Mouse (Mus musculus): ENCODE data around the gene Bicdl2. TPM values are rescaled to one million over a fixed set of nuclear protein-coding genes. Genes with fewer than 3 reads are reported as not detected.
A peak's percentile ranks its signal among the peaks of the same experiment; 100 is the strongest.

Bicdl2 gene
- polyA plus RNA-seq (2012; rRNA removed) = 4.0 and 6.8 TPM in 2 replicates

- peak within 1 kb of the TSS; percentile 76 for H3K4me3 ChIP-seq (replicated peaks; ENCODE audit: extremely low read depth, low read depth, low read length)
- whole genome bisulfite sequencing = 5% methylated on average over 27 of the region's 27 CpGs
Measured at GRCm38 (mm10) chr17:23660117-23660875, at the start of gene Bicdl2. Gene Bicdl2, plus strand, starts transcription at chr17:23660506.

GRCm38 (mm10) chr17:23617087-23617486, 43.2 kb upstream of the Bicdl2 start:
- TF ChIP-seq CTCF (IDR thresholded peaks at IDR 0.05; ENCODE audit: insufficient read depth, low read length) (no peak), POLR2A (IDR thresholded peaks at IDR 0.05; ENCODE audit: borderline replicate concordance, extremely low read depth, low read depth, low read length) (no peak)
- no peak overlapping the region for H3K4me3 ChIP-seq (replicated peaks; ENCODE audit: extremely low read depth, low read depth, low read length)
- DNase-seq = no peak
- H3K4me1 ChIP-seq (ENCODE audit: control insufficient read depth, insufficient read depth, low read length) = no peaks in the 10 kb centered on the region
- WGBS = 25% methylated on average over 9 of the region's 9 CpGs

More at GRCm38 (mm10) chr17:23660117-23660875, at the start of gene Bicdl2:
- peaks cover 2% of the 10 kb centered on the region; the same call in 1 of the 2 replicates for H3K4me1 ChIP-seq (ENCODE audit: control insufficient read depth, insufficient read depth, low read length)
- TF ChIP-seq CTCF (IDR thresholded peaks at IDR 0.05; ENCODE audit: insufficient read depth, low read length) (peak; percentile 61), POLR2A (IDR thresholded peaks at IDR 0.05; ENCODE audit: borderline replicate concordance, extremely low read depth, low read depth, low read length) (peak; percentile 20; the same call in 1 of the 2 replicates)
- peak; percentile 81 for DNase-seq

GRCm38 (mm10) chr17:23620351-23620750, 40.0 kb upstream of the Bicdl2 start:
- no peak for DNase-seq
- WGBS = 54% methylated on average over 7 of the region's 7 CpGs
- TF ChIP-seq POLR2A (IDR thresholded peaks at IDR 0.05; ENCODE audit: borderline replicate concordance, extremely low read depth, low read depth, low read length) (no peak), CTCF (IDR thresholded peaks at IDR 0.05; ENCODE audit: insufficient read depth, low read length) (no peak)
- no peaks in the 10 kb centered on the region for H3K4me1 ChIP-seq (ENCODE audit: control insufficient read depth, insufficient read depth, low read length)
- no peak overlapping the region for H3K4me3 ChIP-seq (replicated peaks; ENCODE audit: extremely low read depth, low read depth, low read length)

DNA sequence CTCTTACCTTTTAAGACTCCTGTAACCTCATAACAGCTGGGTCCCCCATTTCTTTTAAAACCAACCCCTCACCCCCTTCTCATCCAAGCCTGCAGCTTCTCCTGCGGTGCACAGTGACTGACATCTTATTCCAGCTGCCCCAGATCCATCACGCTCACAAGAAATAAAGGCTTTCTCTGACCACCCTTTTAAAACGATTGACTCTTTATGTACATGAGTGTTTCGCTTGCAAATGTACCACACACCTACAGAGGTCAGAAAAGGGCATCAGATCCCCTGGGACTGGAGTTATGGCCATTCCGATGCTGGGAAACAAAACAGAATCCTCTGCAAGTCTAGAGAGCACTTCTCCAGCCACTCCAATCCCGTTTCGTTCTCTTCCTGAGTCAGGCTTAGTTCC, 32.5 kb upstream of the Bicdl2 start:
- DNase-seq = no peak
- no peaks in the 10 kb centered on the region for H3K4me1 ChIP-seq (ENCODE audit: control insufficient read depth, insufficient read depth, low read length)
- H3K4me3 ChIP-seq (replicated peaks; ENCODE audit: extremely low read depth, low read depth, low read length) = no peak overlapping the region
- TF ChIP-seq CTCF (IDR thresholded peaks at IDR 0.05; ENCODE audit: insufficient read depth, low read length) (no peak), POLR2A (IDR thresholded peaks at IDR 0.05; ENCODE audit: borderline replicate concordance, extremely low read depth, low read depth, low read length) (no peak)
- 29% methylated on average over 7 of the region's 7 CpGs for WGBS

DNA sequence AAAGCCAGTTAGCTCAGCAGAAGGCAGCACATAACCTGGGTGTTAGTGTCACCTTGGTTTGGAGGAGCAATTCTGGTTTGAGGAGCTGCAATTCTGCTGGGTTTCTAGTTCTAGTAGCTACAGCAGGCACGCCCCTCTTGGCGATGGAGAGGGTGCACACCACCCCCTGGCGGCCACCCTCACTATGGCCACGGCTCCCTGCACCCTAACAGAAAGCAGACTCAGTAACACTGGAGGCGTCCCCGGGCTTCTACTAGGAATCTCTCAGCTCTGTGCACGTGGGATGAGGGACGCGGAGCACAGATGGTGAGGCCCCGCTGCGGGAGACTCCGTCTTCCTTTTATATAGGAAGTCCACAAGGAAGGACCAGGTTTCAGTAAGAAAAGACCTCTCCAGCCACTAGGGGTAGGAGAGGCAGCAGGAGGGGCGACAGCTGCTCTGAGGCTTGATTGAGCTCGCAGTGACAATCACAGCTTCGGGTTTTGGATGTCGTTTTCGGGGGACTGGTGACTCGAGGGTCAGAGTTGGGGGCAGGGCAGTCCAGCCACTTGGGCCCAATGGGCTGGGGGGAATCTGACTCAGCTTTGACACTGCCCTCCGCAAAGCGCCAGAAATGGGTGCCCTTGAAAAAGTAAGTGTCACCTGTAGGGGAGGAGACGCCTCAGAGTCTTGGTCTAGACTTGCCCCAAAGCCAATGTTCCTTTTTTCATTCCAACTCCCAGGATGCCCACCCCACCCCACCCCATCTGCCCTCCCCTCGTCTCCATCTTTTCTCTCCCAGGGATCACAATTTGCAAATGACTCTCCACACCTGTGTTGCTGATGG, 29.9 kb upstream of the Bicdl2 start:
- Histone ChIP-seq H3K4me1 (ENCODE audit: control insufficient read depth, insufficient read depth, low read length) (no peaks in the 10 kb centered on the region), H3K4me3 (replicated peaks; ENCODE audit: extremely low read depth, low read depth, low read length) (no peak overlapping the region)
- TF ChIP-seq CTCF (IDR thresholded peaks at IDR 0.05; ENCODE audit: insufficient read depth, low read length) (peak; percentile 77), POLR2A (IDR thresholded peaks at IDR 0.05; ENCODE audit: borderline replicate concordance, extremely low read depth, low read depth, low read length) (no peak)
- 10% methylated on average over 22 of the region's 22 CpGs for WGBS
- peak; percentile 80 for DNase-seq

DNA sequence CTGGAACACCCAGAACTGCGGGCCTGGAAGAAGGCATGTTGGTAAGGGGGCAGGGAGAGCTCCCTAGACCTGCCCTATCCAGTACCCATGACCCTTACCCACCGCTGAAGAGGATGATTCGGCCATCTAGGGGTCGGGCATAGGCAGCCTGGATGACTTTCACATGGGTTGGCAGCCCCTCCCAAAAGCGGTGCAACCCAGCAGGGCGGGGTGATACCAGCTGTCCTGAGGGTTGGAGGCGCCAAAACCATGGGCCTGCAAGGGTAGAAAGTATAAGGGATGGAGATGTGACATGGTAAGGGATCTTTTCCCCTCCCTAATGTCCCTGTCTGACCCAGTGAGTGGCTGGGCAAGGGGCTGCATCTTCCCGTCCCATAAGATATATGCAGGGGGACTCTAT, 29.1 kb upstream of the Bicdl2 start:
- DNase-seq = no peak
- no peak for TF ChIP-seq POLR2A (IDR thresholded peaks at IDR 0.05; ENCODE audit: borderline replicate concordance, extremely low read depth, low read depth, low read length)
- no peak for TF ChIP-seq CTCF (IDR thresholded peaks at IDR 0.05; ENCODE audit: insufficient read depth, low read length)
- no peak overlapping the region for H3K4me3 ChIP-seq (replicated peaks; ENCODE audit: extremely low read depth, low read depth, low read length)
- H3K4me1 ChIP-seq (ENCODE audit: control insufficient read depth, insufficient read depth, low read length) = no peaks in the 10 kb centered on the region
- 74% methylated on average over 8 of the region's 8 CpGs for WGBS

- 3% methylated on average over 58 of the region's 58 CpGs for WGBS
- no peak for DNase-seq
- TF ChIP-seq CTCF (IDR thresholded peaks at IDR 0.05; ENCODE audit: insufficient read depth, low read length) = no peak
- no peak for TF ChIP-seq POLR2A (IDR thresholded peaks at IDR 0.05; ENCODE audit: borderline replicate concordance, extremely low read depth, low read depth, low read length)
- 0 out of 2 replicates have a peak, but pooled peaks cover 3% of the 10 kb centered on the region for H3K4me1 ChIP-seq (ENCODE audit: control insufficient read depth, insufficient read depth, low read length)
- H3K4me3 ChIP-seq (replicated peaks; ENCODE audit: extremely low read depth, low read depth, low read length) = peak within 1 kb of the TSS; percentile 13
Measured at GRCm38 (mm10) chr17:23644613-23645495, 15.5 kb upstream of the Bicdl2 start, which contains the start of gene Mmp25. Gene Mmp25, minus strand, starts transcription at chr17:23645277.

DNA sequence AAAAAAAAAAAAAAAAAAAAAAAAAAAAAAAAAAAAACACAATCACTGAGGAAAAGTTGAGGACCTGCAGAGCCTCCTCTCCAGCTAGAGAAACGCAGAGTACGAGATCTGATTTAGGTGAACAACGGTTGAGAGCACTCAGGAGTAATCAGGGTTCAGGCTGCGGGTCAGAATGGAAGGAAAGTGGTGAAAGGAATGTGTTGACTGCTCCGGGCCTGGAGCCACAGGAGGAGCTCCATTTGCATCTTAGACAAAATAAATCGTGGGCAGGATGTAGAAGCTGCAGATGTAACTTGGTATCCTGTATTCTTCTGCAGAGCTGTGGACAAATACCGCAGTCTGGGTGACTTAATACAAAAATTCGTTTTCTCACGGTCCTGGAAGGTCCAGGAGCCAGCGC, 14.4 kb upstream of the Bicdl2 start:
- TF ChIP-seq POLR2A (IDR thresholded peaks at IDR 0.05; ENCODE audit: borderline replicate concordance, extremely low read depth, low read depth, low read length) (no peak), CTCF (IDR thresholded peaks at IDR 0.05; ENCODE audit: insufficient read depth, low read length) (no peak)
- DNase-seq = no peak
- H3K4me1 ChIP-seq (ENCODE audit: control insufficient read depth, insufficient read depth, low read length) = 0 out of 2 replicates have a peak, but pooled peaks cover 3% of the 10 kb centered on the region
- H3K4me3 ChIP-seq (replicated peaks; ENCODE audit: extremely low read depth, low read depth, low read length) = no peak overlapping the region
- WGBS = 49% methylated on average over 10 of the region's 10 CpGs

DNA sequence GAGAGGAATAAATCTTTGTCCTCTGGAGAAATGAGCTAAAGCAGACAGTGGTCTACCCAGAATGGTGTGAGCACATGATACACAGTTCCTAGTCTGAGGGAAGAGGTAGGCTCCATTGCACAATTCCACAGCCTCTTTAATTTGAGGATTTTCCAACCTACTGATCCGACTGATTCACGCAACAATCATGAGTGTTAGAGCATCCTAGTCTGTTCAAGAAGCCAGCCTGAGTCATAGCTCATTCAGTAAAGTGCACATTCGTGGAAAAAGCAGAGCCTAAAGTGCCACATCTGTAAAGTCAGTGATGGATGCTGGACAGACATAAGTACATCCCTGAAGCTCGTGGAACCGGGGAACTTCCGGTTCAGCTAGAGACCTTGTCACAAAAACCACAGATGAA, 8.9 kb upstream of the Bicdl2 start:
- TF ChIP-seq CTCF (IDR thresholded peaks at IDR 0.05; ENCODE audit: insufficient read depth, low read length) (no peak), POLR2A (IDR thresholded peaks at IDR 0.05; ENCODE audit: borderline replicate concordance, extremely low read depth, low read depth, low read length) (no peak)
- 68% methylated on average over 6 of the region's 6 CpGs for WGBS
- no peaks in the 10 kb centered on the region for H3K4me1 ChIP-seq (ENCODE audit: control insufficient read depth, insufficient read depth, low read length)

More for the DNA sequence above, 8.9 kb upstream of the Bicdl2 start:
- DNase-seq = no peak
- H3K4me3 ChIP-seq (replicated peaks; ENCODE audit: extremely low read depth, low read depth, low read length) = no peak overlapping the region

All from lung, adult 2 months (tissue).